Mouse (Mus musculus) megakaryocyte, adult 5-6 weeks (primary cell): ENCODE data around the gene Chd3. TPM values are rescaled to one million over a fixed set of nuclear protein-coding genes. Genes with fewer than 3 reads are reported as not detected.
"Not testable (repeated sequence)": the region's sequence is repeated elsewhere in the genome, so short reads cannot be mapped to it uniquely, and the experiment has no call there.

ENCODE experiments used
- ATAC-seq: 2 replicates; pipeline ENCODE4 v1.8.0; 2016; ENCODE audit warnings: mild to moderate bottlenecking, inconsistent platforms; ENCODE audit not compliant: poor library complexity, severe bottlenecking
- total RNA-seq, 2 experiments: library from RNA; stranded (forward) in 1 of 2; stranded (reverse) in 1 of 2; fragments of 153-499, 151-499 nt in 1 of 2; fragments of 221-1000, 200-1000 nt in 1 of 2; gene quantifications; 2 replicates each; pipeline versions ENCODE4 v1.2.3 to v1.2.4; 2015 to 2017

The Chd3 gene
- total RNA-seq, 2 experiments from 2014 or later: 13.6 to 17.1 TPM

GRCm38 (mm10) chr11:69406867-69407723 lies 37.9 kb upstream of the Chd3 start:
- ATAC-seq: no peak

- ATAC-seq: no peak
Measured at GRCm38 (mm10) chr11:69406282-69406681, 37.1 kb upstream of the Chd3 start.

- no peak for ATAC-seq
Measured at GRCm38 (mm10) chr11:69405397-69406200, 36.4 kb upstream of the Chd3 start.

- ATAC-seq: no peak
Measured at GRCm38 (mm10) chr11:69404595-69405396, 35.6 kb upstream of the Chd3 start.

- ATAC-seq: no peak
Measured at GRCm38 (mm10) chr11:69403691-69404594, 34.7 kb upstream of the Chd3 start.

- ATAC-seq: no peak
Measured at GRCm38 (mm10) chr11:69401987-69402386, 32.8 kb upstream of the Chd3 start.

GRCm38 (mm10) chr11:69401210-69401637 lies 32.0 kb upstream of the Chd3 start:
- peak; percentile 91 for ATAC-seq

- no peak for ATAC-seq
Measured at GRCm38 (mm10) chr11:69400083-69400850, 31.1 kb upstream of the Chd3 start.

GRCm38 (mm10) chr11:69399201-69400082 lies 30.2 kb upstream of the Chd3 start:
- ATAC-seq: no peak

GRCm38 (mm10) chr11:69398486-69399200 lies 29.4 kb upstream of the Chd3 start:
- no peak for ATAC-seq

- no peak for ATAC-seq
Measured at GRCm38 (mm10) chr11:69398059-69398458, 28.9 kb upstream of the Chd3 start, which contains the start of gene Tmem88. Gene Tmem88, minus strand, starts transcription at chr11:69398234.

- no peak for ATAC-seq
Measured at GRCm38 (mm10) chr11:69397581-69398057, 28.4 kb upstream of the Chd3 start.

- ATAC-seq: no peak
Measured at GRCm38 (mm10) chr11:69396772-69397171, 27.6 kb upstream of the Chd3 start.

GRCm38 (mm10) chr11:69395634-69396373 lies 26.6 kb upstream of the Chd3 start:
- peak; percentile 82 for ATAC-seq

- ATAC-seq: peak; percentile 75
Measured at GRCm38 (mm10) chr11:69395235-69395633, 26.0 kb upstream of the Chd3 start, which contains the start of the genes Naa38 and Cyb5d1. Gene Naa38, plus strand, starts transcription at chr11:69395487. Gene Cyb5d1, minus strand, starts transcription at chr11:69395631.

- not testable (repeated sequence) for ATAC-seq
Measured at GRCm38 (mm10) chr11:69394591-69395167, 25.5 kb upstream of the Chd3 start.
